Mouse (Mus musculus): Measurements from ENCODE around the gene Gm45717. TPM values are rescaled to one million over a fixed set of nuclear protein-coding genes. Genes with fewer than 3 reads are reported as not detected.

Gm45717 gene
- polyA plus RNA-seq (2014; fragmentation: Nextera tagmentation; extraction: Ambion mirVana): not detected in 2 replicates

GRCm38 (mm10) chr7:140955758-140956555, at the start of gene Gm45717, which contains the start of gene Ifitm2:
TSS of gene Gm45717 (minus strand) at chr7:140955937.
TSS of gene Ifitm2 (minus strand) at chr7:140955987.
- peak within 1 kb of the TSS; percentile 49 for H3K9ac ChIP-seq
- 26% methylated on average over 11 of the region's 11 CpGs for WGBS
- peak within 1 kb of the TSS; percentile 61 for H3K4me2 ChIP-seq (replicated peaks)
- DNase-seq (ENCODE audit: low spot score) (peak; percentile 48), ATAC-seq (ENCODE audit: low FRiP score) (peak; percentile 24; the same call in 1 of the 2 replicates)
- H3K4me3 ChIP-seq (replicated peaks; ENCODE audit: low read length): peak within 1 kb of the TSS; percentile 33
- peaks cover 8% of the 10 kb centered on the region; the same call in 1 of the 2 replicates for H3K4me1 ChIP-seq (replicated peaks; ENCODE audit: control insufficient read depth, insufficient read depth, low read length)
- no peaks in the 10 kb centered on the region for H3K36me3 ChIP-seq (replicated peaks; ENCODE audit: control insufficient read depth, insufficient read depth)
- H3K9me3 ChIP-seq (ENCODE audit: control insufficient read depth, low read length): no peaks in the 10 kb centered on the region
- no peaks in the 10 kb centered on the region for H3K27me3 ChIP-seq (ENCODE audit: control insufficient read depth, insufficient read depth, low read length)
- peak within 1 kb of the TSS; percentile 14; the same call in 1 of the 2 replicates for H3K27ac ChIP-seq

GRCm38 (mm10) chr7:141003248-141004010, 47.7 kb upstream of the Gm45717 start:
- no peaks in the 10 kb centered on the region for H3K9me3 ChIP-seq (ENCODE audit: control insufficient read depth, low read length)
- H3K4me3 ChIP-seq (replicated peaks; ENCODE audit: low read length): no peak overlapping the region
- no peak overlapping the region for H3K27ac ChIP-seq
- H3K27me3 ChIP-seq (ENCODE audit: control insufficient read depth, insufficient read depth, low read length): no peaks in the 10 kb centered on the region
- DNase-seq (ENCODE audit: low spot score) (no peak), ATAC-seq (ENCODE audit: low FRiP score) (no peak)
- H3K9ac ChIP-seq: no peak overlapping the region
- H3K4me1 ChIP-seq (replicated peaks; ENCODE audit: control insufficient read depth, insufficient read depth, low read length): no peaks in the 10 kb centered on the region
- H3K4me2 ChIP-seq (replicated peaks): no peak overlapping the region
- 85% methylated on average over 5 of the region's 5 CpGs for WGBS
- H3K36me3 ChIP-seq (replicated peaks; ENCODE audit: control insufficient read depth, insufficient read depth): no peaks in the 10 kb centered on the region

- Histone ChIP-seq H3K9me3 (ENCODE audit: control insufficient read depth, low read length) (no peaks in the 10 kb centered on the region), H3K36me3 (replicated peaks; ENCODE audit: control insufficient read depth, insufficient read depth) (no peaks in the 10 kb centered on the region), H3K9ac (no peak overlapping the region), H3K27ac (no peak overlapping the region), H3K4me3 (replicated peaks; ENCODE audit: low read length) (no peak overlapping the region), H3K4me2 (replicated peaks) (no peak overlapping the region), H3K4me1 (replicated peaks; ENCODE audit: control insufficient read depth, insufficient read depth, low read length) (no peaks in the 10 kb centered on the region), H3K27me3 (ENCODE audit: control insufficient read depth, insufficient read depth, low read length) (no peaks in the 10 kb centered on the region)
- ATAC-seq (ENCODE audit: low FRiP score) (no peak), DNase-seq (ENCODE audit: low spot score) (no peak)
- WGBS: 67% methylated on average over 15 of the region's 15 CpGs
Measured at GRCm38 (mm10) chr7:141000881-141001708, 45.4 kb upstream of the Gm45717 start.

- ATAC-seq (ENCODE audit: low FRiP score): no peak
- Histone ChIP-seq H3K27ac (no peak overlapping the region), H3K4me1 (replicated peaks; ENCODE audit: control insufficient read depth, insufficient read depth, low read length) (no peaks in the 10 kb centered on the region), H3K9me3 (ENCODE audit: control insufficient read depth, low read length) (no peaks in the 10 kb centered on the region), H3K9ac (no peak overlapping the region), H3K4me3 (replicated peaks; ENCODE audit: low read length) (no peak overlapping the region), H3K36me3 (replicated peaks; ENCODE audit: control insufficient read depth, insufficient read depth) (no peaks in the 10 kb centered on the region), H3K27me3 (ENCODE audit: control insufficient read depth, insufficient read depth, low read length) (no peaks in the 10 kb centered on the region), H3K4me2 (replicated peaks) (no peak overlapping the region)
- DNase-seq (ENCODE audit: low spot score): no peak
- 94% methylated on average over 11 of the region's 11 CpGs for WGBS
Measured at GRCm38 (mm10) chr7:140998853-140999700, 43.3 kb upstream of the Gm45717 start.

GRCm38 (mm10) chr7:140997817-140998216, 42.1 kb upstream of the Gm45717 start:
- Histone ChIP-seq H3K4me1 (replicated peaks; ENCODE audit: control insufficient read depth, insufficient read depth, low read length) (no peaks in the 10 kb centered on the region), H3K4me3 (replicated peaks; ENCODE audit: low read length) (no peak overlapping the region), H3K27me3 (ENCODE audit: control insufficient read depth, insufficient read depth, low read length) (no peaks in the 10 kb centered on the region), H3K27ac (no peak overlapping the region), H3K9ac (no peak overlapping the region), H3K4me2 (replicated peaks) (no peak overlapping the region), H3K36me3 (replicated peaks; ENCODE audit: control insufficient read depth, insufficient read depth) (no peaks in the 10 kb centered on the region), H3K9me3 (ENCODE audit: control insufficient read depth, low read length) (no peaks in the 10 kb centered on the region)
- DNase-seq (ENCODE audit: low spot score) (no peak), ATAC-seq (ENCODE audit: low FRiP score) (no peak)
- WGBS: 76% methylated on average over 1 of the region's 1 CpGs

GRCm38 (mm10) chr7:140991117-140991689, 35.5 kb upstream of the Gm45717 start:
- Histone ChIP-seq H3K27ac (no peak overlapping the region), H3K9ac (no peak overlapping the region), H3K4me3 (replicated peaks; ENCODE audit: low read length) (no peak overlapping the region), H3K9me3 (ENCODE audit: control insufficient read depth, low read length) (no peaks in the 10 kb centered on the region), H3K4me2 (replicated peaks) (no peak overlapping the region), H3K36me3 (replicated peaks; ENCODE audit: control insufficient read depth, insufficient read depth) (no peaks in the 10 kb centered on the region), H3K27me3 (ENCODE audit: control insufficient read depth, insufficient read depth, low read length) (no peaks in the 10 kb centered on the region), H3K4me1 (replicated peaks; ENCODE audit: control insufficient read depth, insufficient read depth, low read length) (no peaks in the 10 kb centered on the region)
- DNase-seq (ENCODE audit: low spot score) (no peak), ATAC-seq (ENCODE audit: low FRiP score) (no peak)
- WGBS: 85% methylated on average over 14 of the region's 14 CpGs

GRCm38 (mm10) chr7:140990622-140991021, 34.9 kb upstream of the Gm45717 start:
- Histone ChIP-seq H3K36me3 (replicated peaks; ENCODE audit: control insufficient read depth, insufficient read depth) (no peaks in the 10 kb centered on the region), H3K4me2 (replicated peaks) (no peak overlapping the region), H3K27ac (no peak overlapping the region), H3K27me3 (ENCODE audit: control insufficient read depth, insufficient read depth, low read length) (no peaks in the 10 kb centered on the region), H3K4me3 (replicated peaks; ENCODE audit: low read length) (no peak overlapping the region), H3K9me3 (ENCODE audit: control insufficient read depth, low read length) (no peaks in the 10 kb centered on the region), H3K9ac (no peak overlapping the region), H3K4me1 (replicated peaks; ENCODE audit: control insufficient read depth, insufficient read depth, low read length) (no peaks in the 10 kb centered on the region)
- no peak for DNase-seq (ENCODE audit: low spot score)
- ATAC-seq (ENCODE audit: low FRiP score): no peak
- 72% methylated on average over 5 of the region's 5 CpGs for WGBS

GRCm38 (mm10) chr7:140990185-140990584, 34.4 kb upstream of the Gm45717 start:
- H3K27ac ChIP-seq: no peak overlapping the region
- H3K9ac ChIP-seq: no peak overlapping the region
- no peaks in the 10 kb centered on the region for H3K27me3 ChIP-seq (ENCODE audit: control insufficient read depth, insufficient read depth, low read length)
- 78% methylated on average over 6 of the region's 6 CpGs for WGBS
- H3K4me2 ChIP-seq (replicated peaks): no peak overlapping the region
- H3K4me1 ChIP-seq (replicated peaks; ENCODE audit: control insufficient read depth, insufficient read depth, low read length): no peaks in the 10 kb centered on the region
- ATAC-seq (ENCODE audit: low FRiP score) (no peak), DNase-seq (ENCODE audit: low spot score) (no peak)
- no peaks in the 10 kb centered on the region for H3K9me3 ChIP-seq (ENCODE audit: control insufficient read depth, low read length)
- H3K36me3 ChIP-seq (replicated peaks; ENCODE audit: control insufficient read depth, insufficient read depth): no peaks in the 10 kb centered on the region
- no peak overlapping the region for H3K4me3 ChIP-seq (replicated peaks; ENCODE audit: low read length)

Measured in hindbrain, embryonic 14.5 days (tissue).